ENCODE assay signal across 12 mouse cellular contexts in the genomic region with DNA sequence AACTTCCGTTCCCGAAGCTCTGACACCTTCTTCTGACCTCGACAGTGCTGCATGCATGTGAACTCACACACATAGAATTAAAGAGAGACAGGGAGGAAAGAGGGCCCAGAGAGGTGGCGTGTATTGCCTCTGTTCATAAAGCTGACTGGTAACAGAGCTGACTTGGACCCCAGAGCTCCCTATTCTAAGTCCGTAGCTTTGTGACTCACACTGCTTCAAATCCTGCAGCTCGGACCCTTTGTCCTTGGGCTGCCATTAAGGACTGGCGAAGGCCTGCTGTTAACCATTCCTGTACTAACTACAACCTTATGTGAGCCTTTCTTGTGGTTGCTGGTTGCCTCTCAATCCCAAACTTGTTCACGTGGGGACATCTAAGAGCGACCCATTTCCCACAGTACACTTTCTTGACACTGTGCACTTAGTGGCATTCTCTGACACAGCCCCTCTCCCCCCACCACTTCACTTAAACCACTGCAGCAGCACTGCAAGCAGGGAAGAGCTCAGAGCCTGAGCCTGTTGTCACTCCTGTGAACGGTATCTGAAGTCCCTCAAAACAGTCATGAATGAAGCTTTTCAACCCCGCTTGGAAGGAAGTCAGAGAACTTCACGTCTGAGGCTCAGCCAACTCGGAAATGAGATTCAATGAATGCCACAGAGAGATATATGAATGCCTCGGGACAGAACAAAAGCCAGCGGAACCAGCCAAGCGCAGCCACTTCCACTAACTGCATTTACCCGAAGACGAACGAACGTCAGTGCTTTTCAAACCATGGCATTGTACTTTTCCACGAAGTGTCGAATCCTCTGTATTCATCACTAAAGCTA. TPM values are rescaled to one million over a fixed set of nuclear protein-coding genes. Genes with fewer than 3 reads are reported as not detected.
A peak's percentile ranks its signal among the peaks of the same experiment; 100 is the strongest.
DNase-seq lines count a peak whose midpoint lies in the region; ATAC-seq lines count a peak whose summit lies in the region.
"Had no signal": no experiment of that assay in that cellular context is flagged by ENCODE, and none has a peak within 500 bp of the region (broad histone marks: within the 10 kb centered on the region; RNA-seq: fewer than 3 reads in every experiment).

No protein-coding gene starts in this region.

- H3K4me1 ChIP-seq in hindbrain, embryonic 13.5 days (replicated peaks) = peaks cover 34% of the 10 kb centered on the region
- peaks cover 37% of the 10 kb centered on the region for H3K4me1 ChIP-seq in neural tube, embryonic 15.5 days
- H3K4me1 ChIP-seq in limb, embryonic 10.5 days = peaks cover 28% of the 10 kb centered on the region

- peak overlapping the region; percentile 65 for H3K27ac ChIP-seq in hindbrain, embryonic 13.5 days
- peak overlapping the region; percentile 68 for H3K27ac ChIP-seq in neural tube, embryonic 15.5 days (replicated peaks)
- H3K27ac ChIP-seq in limb, embryonic 10.5 days = no peak overlapping the region
- H3K27ac ChIP-seq: stomach, postnatal 0 days had no signal

- peak overlapping the region; percentile 26; the same call in 1 of the 2 replicates for H3K9ac ChIP-seq in hindbrain, embryonic 13.5 days
- no peak overlapping the region for H3K9ac ChIP-seq in neural tube, embryonic 15.5 days (replicated peaks)

- H3K4me2 ChIP-seq in hindbrain, embryonic 13.5 days = peak overlapping the region; percentile 4; the same call in 1 of the 2 replicates
- H3K4me2 ChIP-seq in neural tube, embryonic 15.5 days = peak overlapping the region; percentile 8; the same call in 1 of the 2 replicates

- peak; percentile 31; the same call in 1 of the 2 replicates for ATAC-seq in hindbrain, embryonic 13.5 days (ENCODE audit: low FRiP score)
- ATAC-seq in neural tube, embryonic 15.5 days (ENCODE audit: low FRiP score) = peak; percentile 33

- DNase-seq in embryo, embryonic 10 days (ENCODE audit: low spot score) = peak; percentile 37
- DNase-seq in embryo, embryonic 11 days = no peak
- peak; percentile 23 for DNase-seq in retina, postnatal 1 day
- no peak for DNase-seq in retina, embryonic 14.5 days (ENCODE audit: low spot score)
- DNase-seq in limb, embryonic 10.5 days (ENCODE audit: low spot score) = no peak
- no peak for DNase-seq in left cerebral cortex, adult 11 months (ENCODE audit: low spot score)
- DNase-seq: cerebellum, postnatal 14 days; gastrocnemius, postnatal 14 days; liver had no signal

- no peaks in the 10 kb centered on the region for H3K9me3 ChIP-seq in hindbrain, embryonic 13.5 days
- H3K9me3 ChIP-seq in neural tube, embryonic 15.5 days (replicated peaks) = no peaks in the 10 kb centered on the region
- no peaks in the 10 kb centered on the region for H3K9me3 ChIP-seq in limb, embryonic 10.5 days (replicated peaks)

- H3K27me3 ChIP-seq in hindbrain, embryonic 13.5 days = no peaks in the 10 kb centered on the region
- H3K27me3 ChIP-seq in neural tube, embryonic 15.5 days (replicated peaks) = no peaks in the 10 kb centered on the region
- no peaks in the 10 kb centered on the region for H3K27me3 ChIP-seq in limb, embryonic 10.5 days (ENCODE audit: low read depth, poor library complexity, severe bottlenecking)

- H3K4me3 ChIP-seq in hindbrain, embryonic 13.5 days = no peak overlapping the region
- no peak overlapping the region for H3K4me3 ChIP-seq in neural tube, embryonic 15.5 days (replicated peaks)
- H3K4me3 ChIP-seq in limb, embryonic 10.5 days = no peak overlapping the region

- WGBS in hindbrain, embryonic 13.5 days = 23% methylated on average over 22 of the region's 22 CpGs
- 29% methylated on average over 22 of the region's 22 CpGs for WGBS in neural tube, embryonic 15.5 days
- 76% methylated on average over 22 of the region's 22 CpGs for WGBS in limb, embryonic 10.5 days

- no peaks in the 10 kb centered on the region for H3K36me3 ChIP-seq in hindbrain, embryonic 13.5 days
- no peaks in the 10 kb centered on the region for H3K36me3 ChIP-seq in neural tube, embryonic 15.5 days
- H3K36me3 ChIP-seq in limb, embryonic 10.5 days = no peaks in the 10 kb centered on the region

RNA-seq across cellular contexts. Expression of a gene that starts 3.1 kb away (rescaled TPM):
- polyA plus RNA-seq in hindbrain, embryonic 13.5 days (2015; fragmentation: Nextera tagmentation; extraction: Ambion mirVana) = 25.4 and 25.6 TPM in 2 replicates
- 23.8 and 24.5 TPM in 2 replicates for polyA plus RNA-seq in neural tube, embryonic 15.5 days (2015; fragmentation: Nextera tagmentation; extraction: Ambion mirVana)
- polyA plus RNA-seq in limb, embryonic 10.5 days (2016; fragmentation: Nextera tagmentation; extraction: Ambion mirVana) = 17.7 and 20.6 TPM in 2 replicates

Comparison
In these comparisons a context has a peak if more than half of its experiments do, and no peak if none do; other contexts are left out.
1. DNase-seq: peak in embryo, embryonic 10 days (single experiment) and retina, postnatal 1 day (single experiment); none in embryo, embryonic 11 days (single experiment), retina, embryonic 14.5 days (single experiment), limb, embryonic 10.5 days (single experiment) and left cerebral cortex, adult 11 months (single experiment).